Mouse (Mus musculus) limb, embryonic 15.5 days (tissue): ENCODE results near the gene Rpa2. TPM values are rescaled to one million over a fixed set of nuclear protein-coding genes. Genes with fewer than 3 reads are reported as not detected.
"Not testable (repeated sequence)": the region's sequence is repeated elsewhere in the genome, so short reads cannot be mapped to it uniquely, and the experiment has no call there.

Experiments
- ATAC-seq: fragments of 200-750 bp; cut with Nextera tagmentation; 2 replicates; pipeline ENCODE4 v1.8.0; 2017; ENCODE audit warnings: low read depth, moderate TSS enrichment; ENCODE audit not compliant: insufficient number of reproducible peaks, low FRiP score, low TSS enrichment
- H3K27ac ChIP-seq: fragments of 300-500 bp; sonication (generic); 2 replicates; pipeline ENCODE4 v1.5.1; 2015; ENCODE audit warnings: moderate library complexity, mild to moderate bottlenecking, inconsistent platforms
- H3K27me3 ChIP-seq: fragments of 300-500 bp; sonication (generic); 2 replicates; pipeline ENCODE4 v1.6.1; 2015; ENCODE audit warnings: inconsistent platforms
- H3K36me3 ChIP-seq: fragments of 300-500 bp; sonication (generic); 2 replicates; pipeline ENCODE4 v1.6.1; 2015; ENCODE audit warnings: inconsistent platforms
- H3K4me1 ChIP-seq: fragments of 300-500 bp; sonication (generic); 2 replicates; pipeline ENCODE4 v1.6.1; 2015; ENCODE audit warnings: inconsistent platforms
- H3K4me2 ChIP-seq: fragments of 300-500 bp; sonication (generic); 2 replicates; pipeline ENCODE4 v1.6.1; 2015; ENCODE audit warnings: mild to moderate bottlenecking, inconsistent platforms
- H3K4me3 ChIP-seq: fragments of 300-500 bp; sonication (generic); 2 replicates; pipeline ENCODE4 v1.5.1; 2015; ENCODE audit warnings: mild to moderate bottlenecking, inconsistent platforms
- H3K9ac ChIP-seq: fragments of 300-500 bp; sonication (generic); 2 replicates; pipeline ENCODE4 v1.6.1; 2015; ENCODE audit warnings: inconsistent platforms
- H3K9me3 ChIP-seq: fragments of 300-500 bp; sonication (generic); 2 replicates; pipeline ENCODE4 v1.6.1; 2016; ENCODE audit warnings: inconsistent platforms
- WGBS: fragments of 180-500 bp; shearing (Covaris S2); methylation state at CpG from one replicate; pipeline ENCODE4 v1.1.7; 2015; 5-methylcytosine and 5-hydroxymethylcytosine counted together
- polyA plus RNA-seq: library from polyadenylated mRNA; unstranded; fragments of >200 nt; fragmentation: Nextera tagmentation; extraction: Ambion mirVana; gene quantifications from 2 replicates; pipeline ENCODE4 v1.2.1, GENCODE M21; 2015

Gene Rpa2
- polyA plus RNA-seq, 1 experiment from 2014 or later = 105 TPM

GRCm38 (mm10) chr4:132746911-132747517 lies 21.1 kb upstream of the Rpa2 start:
- H3K4me3 ChIP-seq = no peak overlapping the region
- no peaks in the 10 kb centered on the region for H3K9me3 ChIP-seq
- no peaks in the 10 kb centered on the region for H3K4me1 ChIP-seq
- no peaks in the 10 kb centered on the region for H3K27me3 ChIP-seq
- no peak for ATAC-seq
- H3K36me3 ChIP-seq = no peaks in the 10 kb centered on the region
- 81% methylated on average over 9 of the region's 9 CpGs for WGBS
- no peak overlapping the region for H3K9ac ChIP-seq
- no peak overlapping the region for H3K4me2 ChIP-seq
- peak overlapping the region; percentile 33; the same call in 1 of the 2 replicates for H3K27ac ChIP-seq

- Histone ChIP-seq H3K4me1 (no peaks in the 10 kb centered on the region), H3K4me3 (no peak overlapping the region), H3K27me3 (no peaks in the 10 kb centered on the region), H3K36me3 (no peaks in the 10 kb centered on the region), H3K9ac (no peak overlapping the region), H3K9me3 (no peaks in the 10 kb centered on the region), H3K27ac (peak overlapping the region; percentile 33; the same call in 1 of the 2 replicates), H3K4me2 (no peak overlapping the region)
- 69% methylated on average over 9 of the region's 9 CpGs for WGBS
- ATAC-seq = no peak
These were observed 20.4 kb upstream of the Rpa2 start for GRCm38 (mm10) chr4:132747664-132748259.

GRCm38 (mm10) chr4:132748778-132749177 lies 19.4 kb upstream of the Rpa2 start:
- Histone ChIP-seq H3K27ac (no peak overlapping the region), H3K4me3 (no peak overlapping the region), H3K9ac (no peak overlapping the region), H3K9me3 (no peaks in the 10 kb centered on the region), H3K4me1 (no peaks in the 10 kb centered on the region), H3K36me3 (no peaks in the 10 kb centered on the region), H3K4me2 (no peak overlapping the region), H3K27me3 (no peaks in the 10 kb centered on the region)
- no peak for ATAC-seq
- 88% methylated on average over 4 of the region's 4 CpGs for WGBS

- no peaks in the 10 kb centered on the region for H3K36me3 ChIP-seq
- no peaks in the 10 kb centered on the region for H3K9me3 ChIP-seq
- no peaks in the 10 kb centered on the region for H3K4me1 ChIP-seq
- no peak overlapping the region for H3K4me2 ChIP-seq
- H3K4me3 ChIP-seq = no peak overlapping the region
- no peaks in the 10 kb centered on the region for H3K27me3 ChIP-seq
- no peak overlapping the region for H3K27ac ChIP-seq
- 81% methylated on average over 6 of the region's 6 CpGs for WGBS
- no peak overlapping the region for H3K9ac ChIP-seq
- ATAC-seq = no peak
These were observed 18.7 kb upstream of the Rpa2 start for GRCm38 (mm10) chr4:132749258-132749982.

GRCm38 (mm10) chr4:132752992-132753391 lies 15.1 kb upstream of the Rpa2 start:
- WGBS = 76% methylated on average over 6 of the region's 6 CpGs
- H3K27me3 ChIP-seq = peaks cover 8% of the 10 kb centered on the region; the same call in 1 of the 2 replicates
- no peaks in the 10 kb centered on the region for H3K36me3 ChIP-seq
- no peak overlapping the region for H3K4me2 ChIP-seq
- no peaks in the 10 kb centered on the region for H3K9me3 ChIP-seq
- no peak for ATAC-seq
- no peak overlapping the region for H3K27ac ChIP-seq
- no peak overlapping the region for H3K9ac ChIP-seq
- H3K4me3 ChIP-seq = no peak overlapping the region
- peaks cover 9% of the 10 kb centered on the region for H3K4me1 ChIP-seq

- Histone ChIP-seq H3K4me2 (peak within 1 kb of the TSS; percentile 90), H3K9ac (peak within 1 kb of the TSS; percentile 42; the same call in 1 of the 2 replicates), H3K36me3 (no peaks in the 10 kb centered on the region), H3K27me3 (peaks cover 11% of the 10 kb centered on the region; the same call in 1 of the 2 replicates), H3K4me1 (peaks cover 9% of the 10 kb centered on the region), H3K9me3 (no peaks in the 10 kb centered on the region), H3K4me3 (peak within 1 kb of the TSS; percentile 47), H3K27ac (no peak within 1 kb of the TSS)
- WGBS = under 1% methylated on average over 22 of the region's 22 CpGs
- peak; percentile 91 for ATAC-seq
These were observed 11.2 kb upstream of the Rpa2 start, which contains the start of gene Smpdl3b for GRCm38 (mm10) chr4:132756974-132757373. Gene Smpdl3b, minus strand, starts transcription at chr4:132757252.

GRCm38 (mm10) chr4:132757633-132758351 lies 10.3 kb upstream of the Rpa2 start:
- Histone ChIP-seq H3K4me2 (no peak overlapping the region; the same call in 1 of the 2 replicates), H3K36me3 (no peaks in the 10 kb centered on the region), H3K4me3 (no peak overlapping the region), H3K27ac (no peak overlapping the region), H3K4me1 (peaks cover 9% of the 10 kb centered on the region), H3K9me3 (no peaks in the 10 kb centered on the region), H3K27me3 (peaks cover 11% of the 10 kb centered on the region; the same call in 1 of the 2 replicates), H3K9ac (no peak overlapping the region)
- WGBS = 85% methylated on average over 7 of the region's 7 CpGs
- no peak for ATAC-seq

- Histone ChIP-seq H3K27me3 (peaks cover 11% of the 10 kb centered on the region; the same call in 1 of the 2 replicates), H3K36me3 (no peaks in the 10 kb centered on the region), H3K27ac (no peak overlapping the region), H3K4me2 (no peak overlapping the region), H3K9me3 (no peaks in the 10 kb centered on the region), H3K4me3 (no peak overlapping the region), H3K4me1 (peaks cover 9% of the 10 kb centered on the region), H3K9ac (no peak overlapping the region)
- WGBS = 69% methylated on average over 3 of the region's 3 CpGs
- no peak for ATAC-seq
These were observed 7.8 kb upstream of the Rpa2 start for GRCm38 (mm10) chr4:132760296-132760695.

- 77% methylated on average over 6 of the region's 6 CpGs for WGBS
- Histone ChIP-seq H3K27ac (no peak overlapping the region), H3K4me3 (no peak overlapping the region), H3K9ac (no peak overlapping the region), H3K36me3 (no peaks in the 10 kb centered on the region), H3K4me1 (no peaks in the 10 kb centered on the region), H3K27me3 (peaks cover 7% of the 10 kb centered on the region; the same call in 1 of the 2 replicates), H3K4me2 (no peak overlapping the region), H3K9me3 (no peaks in the 10 kb centered on the region)
- no peak for ATAC-seq
These were observed 5.5 kb upstream of the Rpa2 start for GRCm38 (mm10) chr4:132762602-132763001.

GRCm38 (mm10) chr4:132763125-132763524 lies 5.0 kb upstream of the Rpa2 start:
- not testable (repeated sequence) for H3K9ac ChIP-seq, H3K27me3 ChIP-seq, H3K4me3 ChIP-seq, H3K9me3 ChIP-seq, H3K27ac ChIP-seq, H3K4me1 ChIP-seq, H3K36me3 ChIP-seq, ATAC-seq, H3K4me2 ChIP-seq
- WGBS = 87% methylated on average over 3 of the region's 3 CpGs

GRCm38 (mm10) chr4:132771776-132772175 lies 3.6 kb downstream of the Rpa2 start:
- H3K27me3 ChIP-seq = no peaks in the 10 kb centered on the region
- H3K9ac ChIP-seq = no peak overlapping the region
- H3K4me2 ChIP-seq = no peak overlapping the region
- H3K9me3 ChIP-seq = no peaks in the 10 kb centered on the region
- H3K27ac ChIP-seq = no peak overlapping the region
- 95% methylated on average over 9 of the region's 9 CpGs for WGBS
- H3K4me1 ChIP-seq = peaks cover 8% of the 10 kb centered on the region; the same call in 1 of the 2 replicates
- H3K4me3 ChIP-seq = no peak overlapping the region
- no peak for ATAC-seq
- H3K36me3 ChIP-seq = peaks cover 65% of the 10 kb centered on the region
